Mouse (Mus musculus) spleen, adult 2 months (tissue): ENCODE data around the gene Fdxr.

ENCODE experiments used
- CTCF ChIP-seq: fragments of 200-500 bp; IDR thresholded peaks from 2 replicates; pipeline ENCODE4 v1.5.1; 2011; ENCODE audit warnings: mild to moderate bottlenecking, inconsistent platforms; ENCODE audit not compliant: insufficient read depth, insufficient read length, insufficient replicate concordance; ENCODE audit errors: extremely low read depth
- POLR2A ChIP-seq: fragments of 200-500 bp; IDR thresholded peaks from 2 replicates; pipeline ENCODE4 v1.6.1; 2011; ENCODE audit warnings: low read depth, low read length, inconsistent platforms

- TF ChIP-seq POLR2A: no peak
- no peak for TF ChIP-seq CTCF
Measured at GRCm38 (mm10) chr11:115247945-115248344, 28.9 kb downstream of the Fdxr start.
